Mouse (Mus musculus) embryonic facial prominence, embryonic 11.5 days (tissue): ENCODE results near the gene E2f2. TPM values are rescaled to one million over a fixed set of nuclear protein-coding genes. Genes with fewer than 3 reads are reported as not detected.

Source experiments
- ATAC-seq: fragments of 200-750 bp; cut with Nextera tagmentation; replicated peaks from 2 replicates; pipeline ENCODE4 v1.8.0; 2017; ENCODE audit warnings: low read depth; ENCODE audit not compliant: insufficient number of reproducible peaks, low FRiP score, low TSS enrichment
- DNase-seq: peaks from one replicate; pipeline ENCODE4 v3.0.0-alpha.2; 2015; ENCODE audit warnings: low spot score
- H3K27ac ChIP-seq: fragments of 300-500 bp; sonication (generic); replicated peaks from 2 replicates; pipeline ENCODE4 v1.5.1; 2014; ENCODE audit warnings: mild to moderate bottlenecking, low read depth, low read length, control low read depth
- H3K27me3 ChIP-seq: fragments of 300-500 bp; sonication (generic); 2 replicates; pipeline ENCODE4 v1.6.1; 2014; ENCODE audit warnings: mild to moderate bottlenecking, low read length, moderate library complexity, mixed read lengths; ENCODE audit not compliant: control insufficient read depth, insufficient read depth
- H3K36me3 ChIP-seq: fragments of 300-500 bp; sonication (generic); replicated peaks from 2 replicates; pipeline ENCODE4 v1.6.1; 2014; ENCODE audit warnings: low read depth, mild to moderate bottlenecking, low read length, moderate library complexity, mixed read lengths; ENCODE audit not compliant: control insufficient read depth, insufficient read depth
- H3K4me1 ChIP-seq: fragments of 300-500 bp; sonication (generic); 2 replicates; pipeline ENCODE4 v1.6.1; 2014; ENCODE audit warnings: low read length, mixed read lengths; ENCODE audit not compliant: control insufficient read depth, insufficient read depth
- H3K4me2 ChIP-seq: fragments of 300-500 bp; sonication (generic); 2 replicates; pipeline ENCODE4 v1.6.1; 2014; ENCODE audit warnings: low read depth, mild to moderate bottlenecking, control low read depth, low read length, moderate library complexity
- H3K4me3 ChIP-seq: fragments of 300-500 bp; sonication (generic); 2 replicates; pipeline ENCODE4 v1.5.1; 2014; ENCODE audit warnings: low read depth, low read length, control low read depth
- H3K9ac ChIP-seq: fragments of 300-500 bp; sonication (generic); replicated peaks from 2 replicates; pipeline ENCODE4 v1.6.1; 2014; ENCODE audit warnings: mild to moderate bottlenecking, control low read depth, low read length
- H3K9me3 ChIP-seq: fragments of 300-500 bp; sonication (generic); replicated peaks from 2 replicates; pipeline ENCODE4 v1.6.1; 2016; ENCODE audit warnings: mild to moderate bottlenecking, low read length, inconsistent platforms, mixed read lengths; ENCODE audit not compliant: control insufficient read depth
- WGBS: fragments of 180-500 bp; shearing (Covaris S2); extraction: QIAGEN DNeasy Blood & Tissue Kit; methylation state at CpG from one replicate; pipeline ENCODE4 v1.1.7; 2014; 5-methylcytosine and 5-hydroxymethylcytosine counted together
- polyA plus RNA-seq: library from polyadenylated mRNA; unstranded; fragments of >200 nt; fragmentation: Nextera tagmentation; extraction: Ambion mirVana; gene quantifications from 2 replicates; pipeline ENCODE4 v1.2.1, GENCODE M21; 2014

The E2f2 gene
- polyA plus RNA-seq, 1 experiment from 2014 or later, result 6.1 TPM

DNA sequence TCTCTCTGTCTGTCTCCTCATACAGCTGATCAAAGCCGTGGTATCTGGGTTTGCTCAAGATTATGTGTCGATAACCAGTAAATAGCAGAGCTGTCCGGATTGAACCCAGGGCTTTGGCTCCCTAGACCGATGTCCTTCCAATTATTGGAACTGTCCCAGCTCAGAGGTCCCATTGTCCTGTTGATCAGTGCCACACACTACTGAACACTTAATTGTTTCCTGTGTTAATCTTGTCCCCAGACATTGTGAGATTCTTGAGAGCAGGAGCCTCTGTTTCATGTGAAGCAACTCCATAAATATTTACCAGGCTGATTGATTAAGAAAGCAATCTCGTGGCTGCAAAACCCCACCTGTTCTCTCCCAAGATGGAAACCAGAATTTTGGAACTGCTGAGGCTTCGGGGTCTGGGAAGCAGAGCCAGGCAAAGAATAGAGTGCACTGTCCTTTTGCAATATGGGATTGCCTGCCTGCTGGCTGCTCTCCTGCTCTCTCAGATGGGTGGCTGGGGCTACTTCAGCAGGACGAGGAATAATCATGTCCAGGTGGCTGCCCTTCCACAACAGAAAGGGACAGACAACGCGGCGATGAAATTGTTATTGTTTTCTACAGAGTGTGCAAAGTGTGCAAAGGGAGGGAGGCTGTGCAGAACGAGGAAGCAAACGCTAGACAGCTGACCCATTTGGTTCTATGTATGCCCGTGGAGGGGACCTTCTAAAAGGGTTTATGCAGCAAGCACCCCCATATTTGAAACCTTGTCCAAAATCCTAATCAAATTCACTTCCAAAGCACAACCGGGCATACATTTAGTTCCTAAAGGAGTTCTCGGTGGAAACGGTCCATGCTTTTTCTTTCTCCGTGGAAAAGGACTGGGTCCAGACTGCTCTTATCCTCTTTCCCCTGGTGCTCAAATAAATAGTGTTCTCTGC, 29.7 kb upstream of the E2f2 start:
- H3K36me3 ChIP-seq, result no peaks in the 10 kb centered on the region
- WGBS, result 5% methylated on average over 17 of the region's 17 CpGs
- H3K27me3 ChIP-seq, result no peaks in the 10 kb centered on the region
- peak overlapping the region; percentile 97 for H3K27ac ChIP-seq
- ATAC-seq, result no peak
- H3K4me2 ChIP-seq, result peak overlapping the region; percentile 24
- no peak overlapping the region for H3K4me3 ChIP-seq
- peaks cover 16% of the 10 kb centered on the region for H3K4me1 ChIP-seq
- H3K9ac ChIP-seq, result peak overlapping the region; percentile 40
- DNase-seq, result peak; percentile 58
- H3K9me3 ChIP-seq, result no peaks in the 10 kb centered on the region

GRCm38 (mm10) chr4:136143193-136143976, 28.8 kb upstream of the E2f2 start, which contains the start of gene Id3:
TSS of gene Id3 (plus strand) at chr4:136143497.
- DNase-seq (peak; percentile 98), ATAC-seq (peak; percentile 77)
- peak within 1 kb of the TSS; percentile 85 for H3K4me3 ChIP-seq
- WGBS, result under 1% methylated on average over 39 of the region's 39 CpGs
- no peaks in the 10 kb centered on the region for H3K36me3 ChIP-seq
- H3K27me3 ChIP-seq, result no peaks in the 10 kb centered on the region
- H3K4me2 ChIP-seq, result peak within 1 kb of the TSS; percentile 69
- H3K4me1 ChIP-seq, result peaks cover 18% of the 10 kb centered on the region
- H3K9ac ChIP-seq, result peak within 1 kb of the TSS; percentile 91
- H3K9me3 ChIP-seq, result no peaks in the 10 kb centered on the region
- peak within 1 kb of the TSS; percentile 97 for H3K27ac ChIP-seq

DNA sequence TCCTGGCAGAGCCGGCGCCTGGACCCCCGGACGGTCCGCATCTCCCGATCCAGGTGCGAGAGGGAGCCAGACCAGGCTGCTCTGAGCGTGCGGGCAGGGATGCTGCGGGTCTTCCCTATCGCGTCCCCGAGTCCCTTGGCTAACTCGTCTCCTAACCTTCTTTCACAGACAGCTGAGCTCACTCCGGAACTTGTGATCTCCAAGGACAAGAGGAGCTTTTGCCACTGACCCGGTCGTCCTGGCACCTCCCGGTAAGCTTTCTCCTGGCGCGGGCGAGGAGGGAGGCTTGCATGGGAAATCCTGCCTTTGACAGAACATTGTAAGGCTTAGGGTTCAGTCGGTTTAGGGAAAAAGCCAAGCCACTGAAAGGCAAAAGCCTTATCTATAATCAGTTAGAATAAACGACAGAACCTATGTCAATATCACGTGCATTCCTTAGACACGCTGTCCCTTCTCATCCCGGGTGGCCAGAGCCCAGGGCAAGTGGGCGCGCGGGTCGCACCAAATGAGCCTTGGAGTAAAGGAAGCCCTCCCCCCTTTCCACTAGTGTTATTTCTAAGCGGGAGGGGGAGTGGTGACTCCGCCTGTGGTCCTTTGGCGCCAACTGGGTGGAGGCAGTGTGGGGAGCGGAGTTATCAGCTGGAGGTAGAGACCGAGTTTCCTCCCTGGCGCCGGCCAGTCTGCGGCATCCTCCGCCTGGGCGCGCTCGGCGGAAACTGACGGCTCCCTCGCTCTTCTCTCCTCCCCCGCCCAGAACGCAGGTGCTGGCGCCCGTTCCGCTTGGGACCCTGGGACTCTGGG, 27.9 kb upstream of the E2f2 start:
- Histone ChIP-seq H3K4me1 (peaks cover 20% of the 10 kb centered on the region), H3K4me3 (peak overlapping the region; percentile 85), H3K27me3 (no peaks in the 10 kb centered on the region), H3K27ac (peak overlapping the region; percentile 97), H3K9ac (peak overlapping the region; percentile 91), H3K36me3 (no peaks in the 10 kb centered on the region), H3K4me2 (peak overlapping the region; percentile 69), H3K9me3 (no peaks in the 10 kb centered on the region)
- WGBS, result under 1% methylated on average over 48 of the region's 50 CpGs
- peak; percentile 76 for DNase-seq
- ATAC-seq, result no peak; the same call in 1 of the 2 replicates

DNA sequence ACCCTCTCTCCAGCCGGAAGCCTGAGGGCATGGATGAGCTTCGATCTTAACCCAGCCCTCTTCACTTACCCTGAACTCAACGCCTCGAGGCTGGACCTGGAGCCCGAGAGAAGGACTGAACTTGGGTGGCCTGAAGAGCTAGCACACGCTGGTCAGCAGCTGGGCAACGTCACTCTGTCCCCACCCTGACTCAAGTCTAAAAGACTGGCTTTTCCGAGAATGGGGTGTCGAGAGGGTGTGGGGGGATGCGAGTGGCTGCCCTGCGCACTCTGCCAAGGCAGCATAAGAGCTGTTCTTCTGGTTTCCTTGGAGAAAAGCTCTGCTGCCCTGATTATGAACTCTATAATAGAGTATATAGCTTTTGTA, 27.3 kb upstream of the E2f2 start:
- Histone ChIP-seq H3K9ac (peak overlapping the region; percentile 91), H3K4me3 (peak overlapping the region; percentile 85), H3K4me2 (peak overlapping the region; percentile 69), H3K27me3 (no peaks in the 10 kb centered on the region), H3K27ac (peak overlapping the region; percentile 97), H3K9me3 (no peaks in the 10 kb centered on the region), H3K4me1 (peaks cover 17% of the 10 kb centered on the region), H3K36me3 (no peaks in the 10 kb centered on the region)
- DNase-seq (no peak), ATAC-seq (no peak)
- under 1% methylated on average over 11 of the region's 11 CpGs for WGBS

DNA sequence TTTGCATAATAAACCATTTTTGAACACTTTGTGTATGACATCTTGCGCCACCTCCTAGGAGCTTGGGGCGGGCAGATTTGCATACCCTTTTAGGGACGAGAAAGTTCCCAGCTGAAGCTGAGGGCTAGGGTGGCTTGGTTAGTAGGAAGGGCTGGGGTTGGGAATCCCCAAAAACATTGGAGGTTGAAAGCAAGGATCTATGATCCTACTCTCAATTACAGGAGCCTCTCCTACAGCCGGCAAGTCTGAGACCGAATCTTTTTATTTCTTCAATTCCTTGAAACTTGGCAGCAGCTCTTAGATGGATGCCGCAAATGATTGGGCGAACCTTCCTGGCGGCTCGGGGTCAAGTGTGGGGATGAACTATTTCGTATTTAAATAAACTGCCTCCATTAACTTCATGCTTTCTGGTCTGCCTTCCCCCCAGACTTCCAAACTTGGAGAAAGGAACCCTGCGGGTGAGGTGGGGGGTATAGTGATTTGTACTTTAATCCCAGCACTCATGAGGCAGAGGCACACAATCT, 26.8 kb upstream of the E2f2 start:
- no peak for DNase-seq
- Histone ChIP-seq H3K4me1 (peaks cover 17% of the 10 kb centered on the region), H3K4me2 (peak overlapping the region; percentile 69), H3K9me3 (no peaks in the 10 kb centered on the region), H3K27ac (peak overlapping the region; percentile 97), H3K4me3 (peak overlapping the region; percentile 85), H3K36me3 (no peaks in the 10 kb centered on the region), H3K27me3 (no peaks in the 10 kb centered on the region), H3K9ac (peak overlapping the region; percentile 91)
- ATAC-seq, result no peak
- WGBS, result 7% methylated on average over 11 of the region's 11 CpGs

GRCm38 (mm10) chr4:136145991-136146711, 26.0 kb upstream of the E2f2 start:
- no peak for ATAC-seq
- Histone ChIP-seq H3K27ac (peak overlapping the region; percentile 97), H3K36me3 (no peaks in the 10 kb centered on the region), H3K4me2 (peak overlapping the region; percentile 69), H3K27me3 (no peaks in the 10 kb centered on the region), H3K4me3 (peak overlapping the region; percentile 85), H3K9ac (peak overlapping the region; percentile 91), H3K9me3 (no peaks in the 10 kb centered on the region), H3K4me1 (peaks cover 18% of the 10 kb centered on the region)
- no peak for DNase-seq
- WGBS, result 6% methylated on average over 7 of the region's 7 CpGs

GRCm38 (mm10) chr4:136146712-136147154, 25.5 kb upstream of the E2f2 start:
- Histone ChIP-seq H3K9me3 (no peaks in the 10 kb centered on the region), H3K4me2 (peak overlapping the region; percentile 69), H3K4me3 (peak overlapping the region; percentile 85), H3K27me3 (no peaks in the 10 kb centered on the region), H3K4me1 (peaks cover 18% of the 10 kb centered on the region), H3K36me3 (no peaks in the 10 kb centered on the region), H3K27ac (peak overlapping the region; percentile 17; the same call in 1 of the 2 replicates), H3K9ac (peak overlapping the region; percentile 91)
- 4% methylated on average over 6 of the region's 6 CpGs for WGBS
- DNase-seq (peak; percentile 53), ATAC-seq (no peak)
